Mouse (Mus musculus) liver, embryonic 12.5 days (tissue): ENCODE measurements around the gene Dctn2. TPM values are rescaled to one million over a fixed set of nuclear protein-coding genes. Genes with fewer than 3 reads are reported as not detected.

ENCODE experiments used
- ATAC-seq: fragments of 200-750 bp; cut with Nextera tagmentation; 2 replicates; pipeline ENCODE4 v1.8.0; 2017; ENCODE audit warnings: moderate number of reproducible peaks, mild to moderate bottlenecking, moderate library complexity
- H3K27ac ChIP-seq: fragments of 300-500 bp; sonication (generic); 2 replicates; pipeline ENCODE4 v1.5.1; 2016; ENCODE audit warnings: mild to moderate bottlenecking
- H3K27me3 ChIP-seq: fragments of 300-500 bp; sonication (generic); replicated peaks from 2 replicates; pipeline ENCODE4 v1.6.1; 2016; ENCODE audit warnings: mild to moderate bottlenecking, moderate library complexity
- H3K36me3 ChIP-seq: fragments of 300-500 bp; sonication (generic); 2 replicates; pipeline ENCODE4 v1.6.1; 2016; ENCODE audit warnings: mild to moderate bottlenecking, moderate library complexity
- H3K4me1 ChIP-seq: fragments of 300-500 bp; sonication (generic); 2 replicates; pipeline ENCODE4 v1.6.1; 2016
- H3K4me2 ChIP-seq: fragments of 300-500 bp; sonication (generic); 2 replicates; pipeline ENCODE4 v1.6.1; 2016; ENCODE audit warnings: mild to moderate bottlenecking, moderate library complexity
- H3K4me3 ChIP-seq: fragments of 300-500 bp; sonication (generic); 2 replicates; pipeline ENCODE4 v1.5.1; 2016; ENCODE audit warnings: mild to moderate bottlenecking, moderate library complexity
- H3K9ac ChIP-seq: fragments of 300-500 bp; sonication (generic); 2 replicates; pipeline ENCODE4 v1.6.1; 2016; ENCODE audit warnings: mild to moderate bottlenecking, moderate library complexity
- H3K9me3 ChIP-seq: fragments of 300-500 bp; sonication (generic); replicated peaks from 2 replicates; pipeline ENCODE4 v1.6.1; 2016; ENCODE audit warnings: mild to moderate bottlenecking, moderate library complexity
- WGBS: fragments of 180-500 bp; shearing (Covaris S2); methylation state at CpG from one replicate; pipeline ENCODE4 v1.1.7; 2016; ENCODE audit not compliant: insufficient replicate concordance; 5-methylcytosine and 5-hydroxymethylcytosine counted together
- polyA plus RNA-seq: library from polyadenylated mRNA; unstranded; fragments of >200 nt; fragmentation: Nextera tagmentation; extraction: Ambion mirVana; gene quantifications from 2 replicates; pipeline ENCODE4 v1.2.1, GENCODE M21; 2016

The Dctn2 gene
- 95.5 and 96.1 TPM in 2 replicates for polyA plus RNA-seq

- under 1% methylated on average over 70 of the region's 70 CpGs for WGBS
- peak; percentile 98 for ATAC-seq
Measured at GRCm38 (mm10) chr10:127266112-127267091, at the start of gene Dctn2. TSS of gene Dctn2 (plus strand) at chr10:127266368.

DNA sequence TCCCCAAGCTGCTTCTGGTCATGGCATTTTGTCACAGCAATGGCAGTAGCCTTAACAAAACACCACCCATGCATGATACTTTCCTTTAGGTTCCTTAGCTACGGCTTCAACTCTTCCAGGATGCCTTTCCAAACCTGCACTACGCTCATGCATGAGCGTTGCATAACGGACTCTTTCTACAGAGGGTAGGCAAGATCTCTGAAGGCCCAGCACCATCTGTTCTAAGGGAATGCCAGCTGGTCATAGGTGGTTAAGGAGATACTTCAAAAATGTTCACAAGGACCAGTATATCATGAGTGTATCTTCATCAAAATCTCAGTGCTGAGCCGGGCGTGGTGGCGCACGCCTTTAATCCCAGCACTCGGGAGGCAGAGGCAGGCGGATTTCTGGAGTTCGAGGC lies 49.7 kb upstream of the Dctn2 start:
- H3K27me3 ChIP-seq, result no peaks in the 10 kb centered on the region
- H3K4me2 ChIP-seq, result no peak overlapping the region
- H3K9ac ChIP-seq, result no peak overlapping the region
- no peak overlapping the region for H3K4me3 ChIP-seq
- peaks cover 34% of the 10 kb centered on the region for H3K4me1 ChIP-seq
- no peak for ATAC-seq
- 88% methylated on average over 11 of the region's 11 CpGs for WGBS
- no peaks in the 10 kb centered on the region for H3K36me3 ChIP-seq
- no peaks in the 10 kb centered on the region for H3K9me3 ChIP-seq
- no peak overlapping the region for H3K27ac ChIP-seq

More at GRCm38 (mm10) chr10:127266112-127267091, at the start of gene Dctn2:
- H3K4me2 ChIP-seq, result peak within 1 kb of the TSS; percentile 96
- peak within 1 kb of the TSS; percentile 94 for H3K27ac ChIP-seq
- peaks cover 35% of the 10 kb centered on the region for H3K36me3 ChIP-seq
- no peaks in the 10 kb centered on the region for H3K9me3 ChIP-seq
- peaks cover 55% of the 10 kb centered on the region for H3K4me1 ChIP-seq
- peak within 1 kb of the TSS; percentile 97 for H3K4me3 ChIP-seq
- peaks cover 33% of the 10 kb centered on the region for H3K27me3 ChIP-seq
- H3K9ac ChIP-seq, result peak within 1 kb of the TSS; percentile 100

DNA sequence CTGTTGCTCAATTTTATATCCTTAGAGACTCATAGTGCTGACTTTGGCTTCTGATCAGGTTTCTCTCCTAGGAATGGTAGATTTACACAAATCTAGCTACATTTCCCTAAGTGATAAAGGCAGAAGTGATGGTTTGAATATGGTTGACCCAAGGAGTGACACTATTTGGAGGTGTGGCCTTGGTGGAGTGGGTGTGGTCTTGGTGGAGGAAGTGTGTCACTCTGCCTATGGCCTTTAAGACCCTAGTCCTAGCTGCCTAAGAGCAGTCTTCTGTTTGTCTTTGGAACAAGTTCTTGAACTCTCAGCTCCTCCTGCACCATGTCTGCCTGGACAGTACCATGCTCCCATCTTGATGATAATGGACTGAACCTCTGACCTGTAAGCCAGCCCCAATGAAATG lies 49.0 kb upstream of the Dctn2 start:
- ATAC-seq, result no peak
- H3K4me3 ChIP-seq, result no peak overlapping the region
- no peak overlapping the region for H3K4me2 ChIP-seq
- no peak overlapping the region for H3K27ac ChIP-seq
- H3K9ac ChIP-seq, result no peak overlapping the region
- no peaks in the 10 kb centered on the region for H3K27me3 ChIP-seq
- no peaks in the 10 kb centered on the region for H3K36me3 ChIP-seq
- H3K4me1 ChIP-seq, result peaks cover 32% of the 10 kb centered on the region
- no peaks in the 10 kb centered on the region for H3K9me3 ChIP-seq

DNA sequence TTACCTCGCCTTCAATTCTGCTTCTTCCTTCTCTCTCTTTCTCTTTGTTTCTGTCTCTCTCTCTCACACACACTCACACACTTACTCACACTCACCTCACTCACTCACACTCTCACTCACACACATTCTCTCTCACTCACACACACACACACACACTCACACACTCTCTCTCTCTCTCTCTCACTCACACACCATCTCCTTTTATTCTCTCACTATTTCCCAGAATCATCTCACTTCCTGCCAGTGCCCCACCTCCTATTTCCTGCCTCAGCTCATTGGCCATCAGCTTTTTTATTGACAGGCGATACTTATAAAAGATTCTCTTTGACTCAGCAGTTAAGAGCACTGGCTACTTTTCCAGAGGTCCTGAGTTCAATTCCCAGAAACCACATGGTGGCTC lies 47.8 kb upstream of the Dctn2 start:
- Histone ChIP-seq H3K4me2 (no peak overlapping the region), H3K36me3 (no peaks in the 10 kb centered on the region), H3K9ac (no peak overlapping the region), H3K4me3 (no peak overlapping the region), H3K27ac (no peak overlapping the region), H3K9me3 (no peaks in the 10 kb centered on the region), H3K4me1 (peaks cover 31% of the 10 kb centered on the region), H3K27me3 (0 out of 2 replicates have a peak, but pooled peaks cover 3% of the 10 kb centered on the region)
- WGBS, result 71% methylated on average over 2 of the region's 2 CpGs
- ATAC-seq, result no peak

- WGBS, result 67% methylated on average over 6 of the region's 6 CpGs
Measured at GRCm38 (mm10) chr10:127225213-127225612, 41.0 kb upstream of the Dctn2 start.

GRCm38 (mm10) chr10:127225732-127226131 lies 40.4 kb upstream of the Dctn2 start:
- ATAC-seq, result no peak
- Histone ChIP-seq H3K9ac (no peak overlapping the region), H3K36me3 (no peaks in the 10 kb centered on the region), H3K9me3 (no peaks in the 10 kb centered on the region), H3K27ac (no peak overlapping the region), H3K4me3 (no peak overlapping the region), H3K4me1 (peaks cover 24% of the 10 kb centered on the region), H3K4me2 (no peak overlapping the region), H3K27me3 (peaks cover 38% of the 10 kb centered on the region)
- 39% methylated on average over 10 of the region's 10 CpGs for WGBS

More at GRCm38 (mm10) chr10:127225213-127225612, 41.0 kb upstream of the Dctn2 start:
- Histone ChIP-seq H3K27me3 (peaks cover 33% of the 10 kb centered on the region), H3K9me3 (no peaks in the 10 kb centered on the region), H3K36me3 (no peaks in the 10 kb centered on the region), H3K4me1 (peaks cover 19% of the 10 kb centered on the region), H3K4me2 (no peak overlapping the region), H3K4me3 (no peak overlapping the region), H3K27ac (no peak overlapping the region), H3K9ac (no peak overlapping the region)
- ATAC-seq, result no peak

DNA sequence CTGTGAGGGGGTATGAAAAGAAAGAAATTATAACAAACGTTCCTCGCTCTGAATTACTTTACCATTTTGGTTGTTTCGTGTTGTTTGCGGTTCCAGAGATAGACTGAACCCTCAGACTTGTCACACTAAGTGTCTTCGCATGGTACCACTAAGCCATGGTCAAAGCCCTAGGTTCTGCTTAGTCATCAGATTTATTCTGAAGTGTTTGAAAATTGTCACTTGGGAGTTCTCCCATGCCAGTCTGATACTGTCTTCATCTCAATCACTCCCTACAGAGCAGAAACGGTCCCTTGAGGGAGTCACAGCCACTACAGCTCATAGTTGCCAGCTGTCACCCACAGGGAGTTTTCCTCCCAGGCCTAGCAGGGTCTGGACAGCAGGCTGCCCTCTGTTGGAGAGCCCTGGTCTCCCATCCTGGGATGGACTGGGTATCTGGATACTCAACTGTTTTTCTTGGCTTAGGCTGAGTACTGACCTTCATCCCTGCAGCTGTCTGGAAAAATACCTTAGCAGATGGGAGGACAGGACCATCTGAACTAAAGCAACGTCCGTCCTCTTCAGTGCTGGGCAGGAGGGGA lies 39.8 kb upstream of the Dctn2 start:
- Histone ChIP-seq H3K36me3 (no peaks in the 10 kb centered on the region), H3K9ac (no peak overlapping the region), H3K4me1 (peaks cover 31% of the 10 kb centered on the region), H3K27me3 (peaks cover 45% of the 10 kb centered on the region), H3K4me3 (no peak overlapping the region), H3K27ac (no peak overlapping the region), H3K4me2 (no peak overlapping the region), H3K9me3 (no peaks in the 10 kb centered on the region)
- WGBS, result 56% methylated on average over 8 of the region's 8 CpGs
- no peak for ATAC-seq

- peaks cover 50% of the 10 kb centered on the region for H3K27me3 ChIP-seq
Measured at GRCm38 (mm10) chr10:127227163-127227562, 39.0 kb upstream of the Dctn2 start.

DNA sequence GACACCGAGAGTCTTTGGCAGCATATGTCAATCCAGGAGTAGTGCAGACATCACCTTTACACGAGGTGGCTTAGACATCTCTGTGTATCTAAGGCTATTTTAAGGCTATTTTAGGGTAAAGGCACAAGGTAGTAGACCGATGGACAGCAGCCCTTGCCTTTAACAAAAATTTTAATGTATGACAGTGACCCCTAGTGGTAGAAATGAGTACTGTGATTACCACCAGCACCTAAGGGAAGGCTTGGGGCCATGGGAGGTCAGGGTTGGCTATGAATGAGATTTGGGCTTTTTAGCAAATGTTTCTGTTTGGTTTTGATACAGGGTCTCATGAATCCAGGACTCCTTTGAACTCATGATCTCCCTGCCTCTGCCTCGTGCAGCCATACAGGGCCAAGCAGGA lies 37.3 kb upstream of the Dctn2 start:
- 20% methylated on average over 4 of the region's 4 CpGs for WGBS
- peak; percentile 67 for ATAC-seq
- H3K4me1 ChIP-seq, result peaks cover 26% of the 10 kb centered on the region

More at GRCm38 (mm10) chr10:127227163-127227562, 39.0 kb upstream of the Dctn2 start:
- H3K27ac ChIP-seq, result no peak overlapping the region
- no peak overlapping the region for H3K4me3 ChIP-seq
- no peak overlapping the region for H3K9ac ChIP-seq
- H3K9me3 ChIP-seq, result no peaks in the 10 kb centered on the region
- 65% methylated on average over 8 of the region's 8 CpGs for WGBS
- ATAC-seq, result no peak
- no peak overlapping the region for H3K4me2 ChIP-seq
- H3K4me1 ChIP-seq, result peaks cover 31% of the 10 kb centered on the region
- H3K36me3 ChIP-seq, result no peaks in the 10 kb centered on the region

GRCm38 (mm10) chr10:127230693-127231092 lies 35.5 kb upstream of the Dctn2 start:
- 33% methylated on average over 12 of the region's 12 CpGs for WGBS
- Histone ChIP-seq H3K9me3 (no peaks in the 10 kb centered on the region), H3K4me2 (no peak overlapping the region), H3K4me3 (no peak overlapping the region), H3K27ac (no peak overlapping the region), H3K36me3 (no peaks in the 10 kb centered on the region), H3K9ac (no peak overlapping the region), H3K27me3 (peaks cover 52% of the 10 kb centered on the region), H3K4me1 (peaks cover 25% of the 10 kb centered on the region)
- no peak; the same call in 1 of the 2 replicates for ATAC-seq

More for the DNA sequence above, 37.3 kb upstream of the Dctn2 start:
- H3K27me3 ChIP-seq, result peaks cover 51% of the 10 kb centered on the region
- H3K36me3 ChIP-seq, result no peaks in the 10 kb centered on the region
- no peaks in the 10 kb centered on the region for H3K9me3 ChIP-seq
- H3K4me2 ChIP-seq, result no peak overlapping the region
- H3K27ac ChIP-seq, result no peak overlapping the region
- no peak overlapping the region for H3K9ac ChIP-seq
- H3K4me3 ChIP-seq, result no peak overlapping the region

- no peak for ATAC-seq
- Histone ChIP-seq H3K4me1 (peaks cover 20% of the 10 kb centered on the region), H3K27me3 (peaks cover 61% of the 10 kb centered on the region), H3K4me3 (no peak overlapping the region), H3K9ac (no peak overlapping the region), H3K27ac (no peak overlapping the region), H3K4me2 (no peak overlapping the region), H3K36me3 (no peaks in the 10 kb centered on the region), H3K9me3 (no peaks in the 10 kb centered on the region)
- WGBS, result 71% methylated on average over 14 of the region's 14 CpGs
Measured at GRCm38 (mm10) chr10:127231741-127232140, 34.4 kb upstream of the Dctn2 start.

- no peak for ATAC-seq
Measured at GRCm38 (mm10) chr10:127233141-127233540, 33.0 kb upstream of the Dctn2 start.

More at GRCm38 (mm10) chr10:127233141-127233540, 33.0 kb upstream of the Dctn2 start:
- Histone ChIP-seq H3K4me2 (no peak overlapping the region), H3K9me3 (no peaks in the 10 kb centered on the region), H3K27ac (no peak overlapping the region), H3K27me3 (peaks cover 62% of the 10 kb centered on the region), H3K4me3 (no peak overlapping the region), H3K9ac (no peak overlapping the region), H3K4me1 (peaks cover 20% of the 10 kb centered on the region), H3K36me3 (no peaks in the 10 kb centered on the region)
- WGBS, result 70% methylated on average over 9 of the region's 9 CpGs
